Mouse (Mus musculus) spleen, adult 10 weeks (tissue): ENCODE data around the gene Sec31b. TPM values are rescaled to one million over a fixed set of nuclear protein-coding genes. Genes with fewer than 3 reads are reported as not detected.

ENCODE experiments used
- polyA plus RNA-seq: library from polyadenylated mRNA; stranded (reverse); fragments of 350-450 nt; fragmentation: Illumina TruSeq; extraction: RNeasy Lipid Tissue Mini Kit (QIAGEN cat#74804); gene quantifications from one replicate; pipeline ENCODE4 v1.2.3, GENCODE M21; 2015; ENCODE audit warnings: low replicate concordance; ENCODE audit not compliant: insufficient read depth

Sec31b gene
- 1.5 TPM for polyA plus RNA-seq

GRCm38 (mm10) chr19:44545321-44546041 lies at the start of gene Sec31b:
Gene Sec31b, minus strand, starts transcription at chr19:44545864.

GRCm38 (mm10) chr19:44562652-44563206 lies 17.1 kb upstream of the Sec31b start, which contains the start of gene Hif1an:
Gene Hif1an, plus strand, starts transcription at chr19:44562850.

GRCm38 (mm10) chr19:44554861-44555590 lies 9.4 kb upstream of the Sec31b start, which contains the start of gene Ndufb8:
Gene Ndufb8, minus strand, starts transcription at chr19:44555440.

GRCm38 (mm10) chr19:44552731-44553130 lies 7.1 kb upstream of the Sec31b start, which contains the start of gene Gm20538:
Gene Gm20538, minus strand, starts transcription at chr19:44552831.

GRCm38 (mm10) chr19:44493128-44493527 lies 52.5 kb downstream of the Sec31b start, which contains the start of gene Wnt8b:
Gene Wnt8b, plus strand, starts transcription at chr19:44493472.

Other genes starting within 250 kb of the Sec31b start
- 1.0 TPM for gene Scd4, start 212.8 kb downstream of the Sec31b start, polyA plus RNA-seq
- 315 TPM for gene Scd1, start 138.0 kb downstream of the Sec31b start, polyA plus RNA-seq
- gene Wnt8b, start 52.4 kb downstream of the Sec31b start, polyA plus RNA-seq = not detected
- gene Gm20538, start 7.0 kb upstream of the Sec31b start, polyA plus RNA-seq = 7.2 TPM
- gene Ndufb8, start 9.6 kb upstream of the Sec31b start, polyA plus RNA-seq = 136 TPM
- gene Hif1an, start 17.0 kb upstream of the Sec31b start, polyA plus RNA-seq = 30.9 TPM
- not detected for gene Pax2, start 210.2 kb upstream of the Sec31b start, polyA plus RNA-seq